ENCODE assay signal across 15 mouse cellular contexts in genomic region chr4:57735426-57735825, GRCm38 (mm10). TPM values are rescaled to one million over a fixed set of nuclear protein-coding genes. Genes with fewer than 3 reads are reported as not detected.
A peak's percentile ranks its signal among the peaks of the same experiment; 100 is the strongest.
DNase-seq lines count a peak whose midpoint lies in the region; ATAC-seq and TF ChIP-seq lines count a peak whose summit lies in the region.
"Had no signal": no experiment of that assay in that cellular context is flagged by ENCODE, and none has a peak within 500 bp of the region (broad histone marks: within the 10 kb centered on the region; RNA-seq: fewer than 3 reads in every experiment).

No protein-coding gene starts in this region.

- no peak for TF ChIP-seq CTCF in liver, postnatal 0 days (IDR thresholded peaks at IDR 0.05; ENCODE audit: low read depth)
- no peak for TF ChIP-seq CTCF in kidney, adult 2 months (conservative IDR thresholded peaks at IDR 0.05; ENCODE audit: insufficient read depth, insufficient read length, low read depth, low read length)

- H3K9me3 ChIP-seq in liver, postnatal 0 days (ENCODE audit: low read length) = no peaks in the 10 kb centered on the region
- H3K9me3 ChIP-seq in liver, embryonic 12.5 days (replicated peaks) = no peaks in the 10 kb centered on the region
- no peaks in the 10 kb centered on the region for H3K9me3 ChIP-seq in midbrain, embryonic 15.5 days
- H3K9me3 ChIP-seq: heart, embryonic 15.5 days; intestine, embryonic 15.5 days; neural tube, embryonic 15.5 days had no signal

- H3K36me3 ChIP-seq in liver, postnatal 0 days (replicated peaks; ENCODE audit: insufficient read depth, low read length) = no peaks in the 10 kb centered on the region
- H3K36me3 ChIP-seq in liver, embryonic 12.5 days = no peaks in the 10 kb centered on the region
- no peaks in the 10 kb centered on the region for H3K36me3 ChIP-seq in kidney, adult 2 months (ENCODE audit: control insufficient read depth, insufficient read depth, low read length)
- no peaks in the 10 kb centered on the region for H3K36me3 ChIP-seq in midbrain, embryonic 15.5 days (replicated peaks)
- H3K36me3 ChIP-seq: intestine, embryonic 15.5 days; neural tube, embryonic 15.5 days had no signal

- ATAC-seq in liver, postnatal 0 days = no peak
- ATAC-seq in liver, embryonic 12.5 days = no peak
- ATAC-seq in midbrain, embryonic 15.5 days (replicated peaks) = no peak
- ATAC-seq: forebrain, postnatal 0 days; intestine, embryonic 15.5 days had no signal

- TF ChIP-seq EP300 in liver, postnatal 0 days (IDR thresholded peaks at IDR 0.05; ENCODE audit: low read depth) = no peak

- no peak overlapping the region for H3K4me2 ChIP-seq in liver, postnatal 0 days (ENCODE audit: low read depth, low read length)
- H3K4me2 ChIP-seq in liver, embryonic 12.5 days = no peak overlapping the region
- no peak overlapping the region for H3K4me2 ChIP-seq in midbrain, embryonic 15.5 days
- H3K4me2 ChIP-seq: heart, embryonic 15.5 days; intestine, embryonic 15.5 days; neural tube, embryonic 15.5 days had no signal

- no peak overlapping the region for H3K9ac ChIP-seq in liver, postnatal 0 days (replicated peaks)
- no peak overlapping the region for H3K9ac ChIP-seq in liver, embryonic 12.5 days
- H3K9ac ChIP-seq in midbrain, embryonic 15.5 days = no peak overlapping the region
- H3K9ac ChIP-seq: forebrain, postnatal 0 days; heart, embryonic 15.5 days; intestine, embryonic 15.5 days; neural tube, embryonic 15.5 days had no signal

- no peak overlapping the region for H3K27ac ChIP-seq in liver, postnatal 0 days (ENCODE audit: low read depth)
- no peak overlapping the region for H3K27ac ChIP-seq in liver, embryonic 12.5 days
- peak overlapping the region; percentile 94 for H3K27ac ChIP-seq in kidney, adult 2 months (ENCODE audit: insufficient read depth, low read depth, low read length)
- H3K27ac ChIP-seq in midbrain, embryonic 15.5 days = no peak overlapping the region
- H3K27ac ChIP-seq: heart, embryonic 15.5 days; intestine, embryonic 15.5 days; neural tube, embryonic 15.5 days; stomach, postnatal 0 days had no signal

- WGBS in liver, postnatal 0 days (ENCODE audit: insufficient replicate concordance) = 74% methylated on average over 5 of the region's 5 CpGs
- 69% methylated on average over 5 of the region's 5 CpGs for WGBS in liver, embryonic 12.5 days (ENCODE audit: insufficient replicate concordance)
- WGBS in kidney, adult 2 months = 46% methylated on average over 5 of the region's 5 CpGs
- 96% methylated on average over 5 of the region's 5 CpGs for WGBS in midbrain, embryonic 15.5 days

- H3K4me1 ChIP-seq in liver, postnatal 0 days (ENCODE audit: insufficient read depth) = no peaks in the 10 kb centered on the region
- H3K4me1 ChIP-seq in liver, embryonic 12.5 days = no peaks in the 10 kb centered on the region
- peaks cover 28% of the 10 kb centered on the region for H3K4me1 ChIP-seq in kidney, adult 2 months (ENCODE audit: control insufficient read depth, insufficient read depth, low read length)
- no peaks in the 10 kb centered on the region for H3K4me1 ChIP-seq in midbrain, embryonic 15.5 days
- H3K4me1 ChIP-seq: intestine, embryonic 15.5 days had no signal

- no peak for TF ChIP-seq POLR2A in kidney, adult 2 months (IDR thresholded peaks at IDR 0.05; ENCODE audit: low read depth, low read length)

- H3K4me3 ChIP-seq in liver, postnatal 0 days (ENCODE audit: low read depth, low read length) = no peak overlapping the region
- no peak overlapping the region for H3K4me3 ChIP-seq in liver, embryonic 12.5 days
- no peak overlapping the region for H3K4me3 ChIP-seq in kidney, adult 2 months (ENCODE audit: insufficient read depth, low read depth, low read length)
- no peak overlapping the region for H3K4me3 ChIP-seq in midbrain, embryonic 15.5 days
- H3K4me3 ChIP-seq: heart, embryonic 15.5 days; intestine, embryonic 15.5 days; neural tube, embryonic 15.5 days had no signal

- no peaks in the 10 kb centered on the region for H3K27me3 ChIP-seq in liver, postnatal 0 days (ENCODE audit: insufficient read depth, low read length)
- H3K27me3 ChIP-seq in liver, embryonic 12.5 days (replicated peaks) = no peaks in the 10 kb centered on the region
- H3K27me3 ChIP-seq in kidney, adult 2 months (replicated peaks; ENCODE audit: control insufficient read depth, insufficient read depth, low read length) = no peaks in the 10 kb centered on the region
- H3K27me3 ChIP-seq in midbrain, embryonic 15.5 days (replicated peaks) = no peaks in the 10 kb centered on the region
- H3K27me3 ChIP-seq: heart, embryonic 15.5 days; intestine, embryonic 15.5 days; neural tube, embryonic 15.5 days had no signal

- DNase-seq in liver, postnatal 0 days = peak; percentile 18
- peak; percentile 94 for DNase-seq in adipocyte (ENCODE audit: low spot score)
- DNase-seq in kidney, adult 2 months = peak; percentile 95
- peak; percentile 60 to 76 for DNase-seq in kidney, postnatal 4 days
- DNase-seq in spleen, postnatal 14 days (ENCODE audit: low spot score in 2 of 2) = no peak
- no peak for DNase-seq in layer of hippocampus, adult 9-10 months (ENCODE audit: low spot score)
- DNase-seq: forebrain, postnatal 0 days; lung, adult 18-20 months; spleen, adult 18-20 months had no signal

RNA-seq across cellular contexts. Expression of gene Akap2, which starts 18.0 kb away (rescaled TPM):
- 1.9 and 2.0 TPM in 2 replicates for polyA plus RNA-seq in liver, postnatal 0 days (2015; fragmentation: Nextera tagmentation; extraction: Ambion mirVana)
- 1.7 and 2.5 TPM in 2 replicates for polyA plus RNA-seq in liver, embryonic 12.5 days (2016; fragmentation: Nextera tagmentation; extraction: Ambion mirVana)
- polyA plus RNA-seq in kidney, adult 2 months (2012; rRNA removed) = 124 and 126 TPM in 2 replicates
- 9.8 and 10.2 TPM in 2 replicates for polyA plus RNA-seq in midbrain, embryonic 15.5 days (2015; fragmentation: Nextera tagmentation; extraction: Ambion mirVana)

Comparison
In these comparisons a context has a peak if more than half of its experiments do, and no peak if none do; other contexts are left out.
1. DNase-seq: peak in liver, postnatal 0 days (single experiment), adipocyte (single experiment), kidney, adult 2 months (single experiment) and kidney, postnatal 4 days (2 of 2); none in spleen, postnatal 14 days (0 of 2) and layer of hippocampus, adult 9-10 months (single experiment).
2. RNA of gene Akap2, which starts 18.0 kb away (polyA plus RNA-seq): 124 to 126 TPM in kidney, adult 2 months; 9.8 to 10.2 TPM in midbrain, embryonic 15.5 days, 1.9 to 2.0 TPM in liver, postnatal 0 days and 1.7 to 2.5 TPM in liver, embryonic 12.5 days; every median in the first group is over 10 times any median in the second.